Mouse (Mus musculus): ENCODE data around the gene Rnf222. TPM values are rescaled to one million over a fixed set of nuclear protein-coding genes. Genes with fewer than 3 reads are reported as not detected.

Rnf222 gene
- polyA plus RNA-seq, 1 experiment from 2014 or later, result not detected

- 58% methylated on average over 14 of the region's 14 CpGs for WGBS
- no peak overlapping the region for H3K9ac ChIP-seq (ENCODE audit: low read length)
- H3K4me1 ChIP-seq (ENCODE audit: control insufficient read depth in 2 of 2, insufficient read depth in 2 of 2, low read length in 2 of 2), result peaks cover 0 to 4% of the 10 kb centered on the region in 2 experiments; a peak in 1 of 4 replicates
- peak overlapping the region; percentile 76 to 90 for H3K27ac ChIP-seq (replicated peaks in 1 of 2; ENCODE audit: control insufficient read depth in 1 of 2, insufficient read depth in 1 of 2, low read depth in 2 of 2, low read length in 2 of 2)
- ATAC-seq (ENCODE audit: insufficient number of reproducible peaks, insufficient read depth, low FRiP score, low read depth), result no peak
- H3K27me3 ChIP-seq (ENCODE audit: control insufficient read depth, insufficient read depth, low read length), result no peaks in the 10 kb centered on the region
- H3K4me3 ChIP-seq (ENCODE audit: control insufficient read depth in 1 of 2, insufficient read depth in 1 of 2, low read depth in 1 of 2, low read length in 2 of 2), result no peak overlapping the region
- H3K36me3 ChIP-seq (ENCODE audit: control insufficient read depth, insufficient read depth, low read length), result peaks cover 6% of the 10 kb centered on the region; the same call in 1 of the 2 replicates
- H3K9me3 ChIP-seq (ENCODE audit: control insufficient read depth, low read length), result no peaks in the 10 kb centered on the region
- 0 out of 2 replicates have a peak overlapping the region, but pooled peaks have one; percentile 6 for H3K4me2 ChIP-seq (ENCODE audit: low read length)
Observed at GRCm38 (mm10) chr11:68911531-68912177, 23.3 kb downstream of the Rnf222 start.

- no peaks in the 10 kb centered on the region for H3K27me3 ChIP-seq (ENCODE audit: control insufficient read depth, insufficient read depth, low read length)
- 79% methylated on average over 4 of the region's 4 CpGs for WGBS
- H3K4me3 ChIP-seq (ENCODE audit: control insufficient read depth in 1 of 2, insufficient read depth in 1 of 2, low read depth in 1 of 2, low read length in 2 of 2), result no peak overlapping the region
- H3K27ac ChIP-seq (replicated peaks in 1 of 2; ENCODE audit: control insufficient read depth in 1 of 2, insufficient read depth in 1 of 2, low read depth in 2 of 2, low read length in 2 of 2), result no peak overlapping the region
- no peak overlapping the region for H3K9ac ChIP-seq (ENCODE audit: low read length)
- H3K4me1 ChIP-seq (ENCODE audit: control insufficient read depth in 2 of 2, insufficient read depth in 2 of 2, low read length in 2 of 2), result no peaks in the 10 kb centered on the region
- no peaks in the 10 kb centered on the region for H3K9me3 ChIP-seq (ENCODE audit: control insufficient read depth, low read length)
- H3K36me3 ChIP-seq (ENCODE audit: control insufficient read depth, insufficient read depth, low read length), result no peaks in the 10 kb centered on the region
- H3K4me2 ChIP-seq (ENCODE audit: low read length), result no peak overlapping the region
- no peak for ATAC-seq (ENCODE audit: insufficient number of reproducible peaks, insufficient read depth, low FRiP score, low read depth)
Observed at GRCm38 (mm10) chr11:68914566-68914965, 26.2 kb downstream of the Rnf222 start.

- H3K4me3 ChIP-seq (ENCODE audit: control insufficient read depth in 1 of 2, insufficient read depth in 1 of 2, low read depth in 1 of 2, low read length in 2 of 2), result no peak overlapping the region
- ATAC-seq (ENCODE audit: insufficient number of reproducible peaks, insufficient read depth, low FRiP score, low read depth), result no peak
- WGBS, result 55% methylated on average over 3 of the region's 3 CpGs
- no peaks in the 10 kb centered on the region for H3K36me3 ChIP-seq (ENCODE audit: control insufficient read depth, insufficient read depth, low read length)
- no peaks in the 10 kb centered on the region for H3K9me3 ChIP-seq (ENCODE audit: control insufficient read depth, low read length)
- H3K9ac ChIP-seq (ENCODE audit: low read length), result no peak overlapping the region
- H3K4me2 ChIP-seq (ENCODE audit: low read length), result no peak overlapping the region
- H3K4me1 ChIP-seq (ENCODE audit: control insufficient read depth in 2 of 2, insufficient read depth in 2 of 2, low read length in 2 of 2), result no peaks in the 10 kb centered on the region
- no peaks in the 10 kb centered on the region for H3K27me3 ChIP-seq (ENCODE audit: control insufficient read depth, insufficient read depth, low read length)
- no peak overlapping the region for H3K27ac ChIP-seq (replicated peaks in 1 of 2; ENCODE audit: control insufficient read depth in 1 of 2, insufficient read depth in 1 of 2, low read depth in 2 of 2, low read length in 2 of 2)
Observed at GRCm38 (mm10) chr11:68923191-68923590, 34.8 kb downstream of the Rnf222 start.

DNA sequence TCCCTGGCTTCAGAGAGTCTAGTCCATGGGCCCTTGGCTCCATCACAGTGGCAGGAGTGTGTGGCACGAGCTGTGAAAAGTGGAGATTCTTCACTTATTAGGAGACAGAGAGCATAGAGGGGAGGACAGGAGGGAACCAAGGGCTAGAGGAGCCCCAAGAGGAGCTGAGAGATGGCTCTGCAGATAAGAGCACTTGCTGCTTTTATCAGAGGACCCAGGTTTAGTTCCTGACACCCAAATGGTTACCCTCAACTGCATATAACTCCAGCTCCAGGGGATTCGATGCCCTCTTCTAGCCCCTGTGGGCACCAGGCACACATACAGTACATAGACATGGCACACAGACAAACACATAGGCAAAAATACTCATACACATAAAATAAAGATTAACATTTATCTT is 36.4 kb downstream of the Rnf222 start:
- Histone ChIP-seq H3K4me3 (ENCODE audit: control insufficient read depth in 1 of 2, insufficient read depth in 1 of 2, low read depth in 1 of 2, low read length in 2 of 2) (no peak overlapping the region), H3K4me1 (ENCODE audit: control insufficient read depth in 2 of 2, insufficient read depth in 2 of 2, low read length in 2 of 2) (no peaks in the 10 kb centered on the region), H3K27ac (replicated peaks in 1 of 2; ENCODE audit: control insufficient read depth in 1 of 2, insufficient read depth in 1 of 2, low read depth in 2 of 2, low read length in 2 of 2) (no peak overlapping the region), H3K36me3 (ENCODE audit: control insufficient read depth, insufficient read depth, low read length) (no peaks in the 10 kb centered on the region), H3K9me3 (ENCODE audit: control insufficient read depth, low read length) (no peaks in the 10 kb centered on the region), H3K4me2 (ENCODE audit: low read length) (no peak overlapping the region), H3K9ac (ENCODE audit: low read length) (no peak overlapping the region), H3K27me3 (ENCODE audit: control insufficient read depth, insufficient read depth, low read length) (no peaks in the 10 kb centered on the region)
- WGBS, result 74% methylated on average over 2 of the region's 2 CpGs
- no peak for ATAC-seq (ENCODE audit: insufficient number of reproducible peaks, insufficient read depth, low FRiP score, low read depth)

DNA sequence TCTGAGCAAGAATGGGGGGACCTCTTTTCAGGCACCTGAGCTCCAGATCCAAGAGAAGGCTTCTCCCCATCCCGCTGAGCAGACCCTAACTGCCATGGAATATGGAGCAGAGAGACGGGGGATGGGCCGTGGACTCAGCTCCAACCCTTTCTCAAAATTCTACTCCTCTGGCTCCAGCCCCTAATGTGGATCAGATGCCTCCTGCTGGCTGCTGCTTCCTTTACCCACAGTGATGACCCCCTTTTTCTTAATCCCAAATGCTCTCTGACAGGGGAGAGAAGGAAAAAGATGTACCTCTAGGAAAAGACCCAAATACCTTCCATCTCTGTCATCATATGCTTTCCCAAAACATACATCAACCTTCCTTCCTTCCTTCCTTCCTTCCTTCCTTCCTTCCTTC is 38.6 kb downstream of the Rnf222 start, which contains the start of gene Odf4:
Gene Odf4, minus strand, starts transcription at position 101 of the 400 bp plus-strand sequence.
- no peak within 1 kb of the TSS for H3K27ac ChIP-seq (replicated peaks in 1 of 2; ENCODE audit: control insufficient read depth in 1 of 2, insufficient read depth in 1 of 2, low read depth in 2 of 2, low read length in 2 of 2)
- no peaks in the 10 kb centered on the region for H3K9me3 ChIP-seq (ENCODE audit: control insufficient read depth, low read length)
- no peaks in the 10 kb centered on the region for H3K27me3 ChIP-seq (ENCODE audit: control insufficient read depth, insufficient read depth, low read length)
- no peak within 1 kb of the TSS for H3K9ac ChIP-seq (ENCODE audit: low read length)
- WGBS, result 75% methylated on average over 3 of the region's 3 CpGs
- H3K4me1 ChIP-seq (ENCODE audit: control insufficient read depth in 2 of 2, insufficient read depth in 2 of 2, low read length in 2 of 2), result no peaks in the 10 kb centered on the region
- H3K4me2 ChIP-seq (ENCODE audit: low read length), result no peak within 1 kb of the TSS
- no peaks in the 10 kb centered on the region for H3K36me3 ChIP-seq (ENCODE audit: control insufficient read depth, insufficient read depth, low read length)
- ATAC-seq (ENCODE audit: insufficient number of reproducible peaks, insufficient read depth, low FRiP score, low read depth), result no peak
- no peak within 1 kb of the TSS for H3K4me3 ChIP-seq (ENCODE audit: control insufficient read depth in 1 of 2, insufficient read depth in 1 of 2, low read depth in 1 of 2, low read length in 2 of 2)

DNA sequence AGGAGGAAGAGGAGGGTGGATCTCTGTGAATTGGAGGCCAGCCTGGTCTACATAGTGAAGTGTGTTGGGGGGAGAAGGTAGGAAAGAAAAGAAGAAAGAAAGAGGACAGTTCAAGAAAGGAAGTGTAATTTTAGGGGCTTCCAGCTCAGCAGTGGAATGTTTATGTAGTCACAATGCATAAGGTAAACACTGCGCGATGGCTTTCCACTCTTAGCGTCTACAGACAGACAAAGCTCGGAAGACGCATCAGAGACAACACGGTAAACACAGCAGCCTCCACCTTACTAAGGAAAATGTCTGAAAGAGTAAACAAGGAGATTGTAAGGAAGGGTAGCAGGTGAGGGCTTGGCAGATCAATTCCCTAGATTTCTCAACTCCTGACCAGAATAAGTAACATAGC is 41.6 kb downstream of the Rnf222 start:
- Histone ChIP-seq H3K27me3 (ENCODE audit: control insufficient read depth, insufficient read depth, low read length) (no peaks in the 10 kb centered on the region), H3K36me3 (ENCODE audit: control insufficient read depth, insufficient read depth, low read length) (no peaks in the 10 kb centered on the region), H3K4me2 (ENCODE audit: low read length) (no peak overlapping the region), H3K9ac (ENCODE audit: low read length) (no peak overlapping the region), H3K4me1 (ENCODE audit: control insufficient read depth in 2 of 2, insufficient read depth in 2 of 2, low read length in 2 of 2) (no peaks in the 10 kb centered on the region), H3K4me3 (ENCODE audit: control insufficient read depth in 1 of 2, insufficient read depth in 1 of 2, low read depth in 1 of 2, low read length in 2 of 2) (no peak overlapping the region), H3K27ac (replicated peaks in 1 of 2; ENCODE audit: control insufficient read depth in 1 of 2, insufficient read depth in 1 of 2, low read depth in 2 of 2, low read length in 2 of 2) (no peak overlapping the region), H3K9me3 (ENCODE audit: control insufficient read depth, low read length) (no peaks in the 10 kb centered on the region)
- no peak for ATAC-seq (ENCODE audit: insufficient number of reproducible peaks, insufficient read depth, low FRiP score, low read depth)
- 73% methylated on average over 6 of the region's 6 CpGs for WGBS

DNA sequence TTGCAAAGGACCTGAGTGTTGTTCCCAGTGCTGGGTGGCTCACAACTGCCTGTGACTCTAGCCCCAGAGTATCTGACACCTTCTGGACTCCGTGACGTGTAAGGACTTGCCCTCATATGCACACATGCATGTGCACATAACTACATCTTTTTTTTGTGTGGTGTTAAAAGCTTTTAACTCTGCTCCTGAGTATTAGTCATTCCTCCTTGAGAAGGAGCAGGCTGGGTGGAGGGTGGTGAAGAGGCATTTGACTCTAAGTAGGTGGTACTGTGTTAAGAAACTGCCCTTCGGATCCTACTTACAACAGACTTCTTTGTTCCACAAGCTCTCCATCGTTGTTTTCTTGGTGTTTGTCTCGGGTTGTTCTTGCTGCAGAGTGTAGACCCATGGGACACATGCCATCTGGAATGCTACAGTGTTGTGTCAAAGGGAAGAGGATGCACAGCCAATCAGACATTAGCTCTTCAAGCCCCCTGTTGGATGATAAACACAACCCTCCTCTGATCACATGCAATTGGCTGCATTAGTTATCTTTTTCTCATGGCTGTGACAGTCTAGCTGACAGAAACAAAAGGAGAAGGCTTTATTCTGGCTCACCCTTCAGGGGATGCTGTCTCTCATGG is 45.6 kb downstream of the Rnf222 start:
- Histone ChIP-seq H3K9me3 (ENCODE audit: control insufficient read depth, low read length) (no peaks in the 10 kb centered on the region), H3K27ac (replicated peaks in 1 of 2; ENCODE audit: control insufficient read depth in 1 of 2, insufficient read depth in 1 of 2, low read depth in 2 of 2, low read length in 2 of 2) (no peak overlapping the region), H3K4me3 (ENCODE audit: control insufficient read depth in 1 of 2, insufficient read depth in 1 of 2, low read depth in 1 of 2, low read length in 2 of 2) (no peak overlapping the region), H3K4me1 (ENCODE audit: control insufficient read depth in 2 of 2, insufficient read depth in 2 of 2, low read length in 2 of 2) (no peaks in the 10 kb centered on the region), H3K36me3 (ENCODE audit: control insufficient read depth, insufficient read depth, low read length) (no peaks in the 10 kb centered on the region), H3K27me3 (ENCODE audit: control insufficient read depth, insufficient read depth, low read length) (no peaks in the 10 kb centered on the region), H3K9ac (ENCODE audit: low read length) (no peak overlapping the region), H3K4me2 (ENCODE audit: low read length) (no peak overlapping the region)
- WGBS, result 63% methylated on average over 5 of the region's 5 CpGs
- no peak for ATAC-seq (ENCODE audit: insufficient number of reproducible peaks, insufficient read depth, low FRiP score, low read depth)

All from heart, embryonic 14.5 days (tissue).